Mouse (Mus musculus): ENCODE data around the gene Gm42372.

The Gm42372 gene

GRCm38 (mm10) chr7:17026710-17027587, 44.1 kb downstream of the Gm42372 start:
- in situ Hi-C loops (cut with MboI; ENCODE audit: low sequenced_read_pairs), result no loop called here

GRCm38 (mm10) chr7:17027588-17028343, 44.9 kb downstream of the Gm42372 start, which contains the start of gene Ppp5c:
Gene Ppp5c, minus strand, starts transcription at chr7:17027924.
- in situ Hi-C loops (cut with MboI; ENCODE audit: low sequenced_read_pairs), result no loop called here

- in situ Hi-C loops (cut with MboI; ENCODE audit: low sequenced_read_pairs), result no loop called here
Measured at GRCm38 (mm10) chr7:17028923-17029322, 46.0 kb downstream of the Gm42372 start.

DNA sequence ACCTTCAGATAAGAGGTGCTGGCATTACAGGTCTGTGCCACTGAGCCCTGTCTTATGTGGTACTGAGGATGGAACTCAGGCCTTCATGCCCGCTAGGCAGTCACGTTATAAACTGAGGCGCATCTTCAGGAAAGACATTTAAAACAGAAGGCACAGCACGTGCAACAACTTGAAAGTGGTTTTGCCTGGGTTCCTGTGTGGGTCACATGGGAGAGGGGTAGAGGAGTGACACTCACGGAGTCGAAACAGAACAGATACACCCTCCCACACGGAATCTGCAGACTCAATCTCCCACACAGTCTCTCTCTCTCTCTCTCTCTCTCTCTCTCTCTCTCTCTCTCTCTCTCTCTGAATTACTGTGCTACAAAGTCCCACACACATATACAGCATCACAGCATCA, 47.4 kb downstream of the Gm42372 start:
- in situ Hi-C loops (cut with MboI; ENCODE audit: low sequenced_read_pairs), result no loop called here

Data from CH12F3 (cell line).